Mouse (Mus musculus): ENCODE measurements around the gene Slc9a3. TPM values are rescaled to one million over a fixed set of nuclear protein-coding genes. Genes with fewer than 3 reads are reported as not detected.

Slc9a3 gene
- polyA plus RNA-seq (2017; shearing (Covaris generic)), result not detected

GRCm38 (mm10) chr13:74121141-74121602 is at the start of gene Slc9a3:
Slc9a3 (plus strand) TSS chr13:74121457.

GRCm38 (mm10) chr13:74208317-74208985 is 87.2 kb downstream of the Slc9a3 start, which contains the start of gene Exoc3:
Exoc3 (minus strand) TSS chr13:74208732.

Other genes with a start within 250 kb of the Slc9a3 start
- 0.40 TPM for gene Trip13, start 183.7 kb upstream of the Slc9a3 start, polyA plus RNA-seq (2017; shearing (Covaris generic))
- gene Brd9, start 183.6 kb upstream of the Slc9a3 start, polyA plus RNA-seq (2017; shearing (Covaris generic)), result 63.4 TPM
- not detected for gene Zdhhc11, start 157.6 kb upstream of the Slc9a3 start, polyA plus RNA-seq (2017; shearing (Covaris generic))
- 0.31 TPM for gene Tppp, start 112.0 kb upstream of the Slc9a3 start, polyA plus RNA-seq (2017; shearing (Covaris generic))
- gene Cep72, start 59.2 kb upstream of the Slc9a3 start, polyA plus RNA-seq (2017; shearing (Covaris generic)), result 7.5 TPM
- 71.0 TPM for gene Exoc3, start 87.3 kb downstream of the Slc9a3 start, polyA plus RNA-seq (2017; shearing (Covaris generic))
- not detected for gene Ahrr, start 170.9 kb downstream of the Slc9a3 start, polyA plus RNA-seq (2017; shearing (Covaris generic))
- gene Pdcd6, start 196.1 kb downstream of the Slc9a3 start, polyA plus RNA-seq (2017; shearing (Covaris generic)), result 144 TPM
- gene Sdha, start 228.8 kb downstream of the Slc9a3 start, polyA plus RNA-seq (2017; shearing (Covaris generic)), result 305 TPM
- 30.0 TPM for gene Ccdc127, start 228.9 kb downstream of the Slc9a3 start, polyA plus RNA-seq (2017; shearing (Covaris generic))
- not detected for gene Lrrc14b, start 242.5 kb downstream of the Slc9a3 start, polyA plus RNA-seq (2017; shearing (Covaris generic))

Measured in naive thymus-derived CD4-positive, alpha-beta T cell, adult 5 months (primary cell).